Mouse (Mus musculus): ENCODE measurements around the gene Syt15.

The Syt15 gene

DNA sequence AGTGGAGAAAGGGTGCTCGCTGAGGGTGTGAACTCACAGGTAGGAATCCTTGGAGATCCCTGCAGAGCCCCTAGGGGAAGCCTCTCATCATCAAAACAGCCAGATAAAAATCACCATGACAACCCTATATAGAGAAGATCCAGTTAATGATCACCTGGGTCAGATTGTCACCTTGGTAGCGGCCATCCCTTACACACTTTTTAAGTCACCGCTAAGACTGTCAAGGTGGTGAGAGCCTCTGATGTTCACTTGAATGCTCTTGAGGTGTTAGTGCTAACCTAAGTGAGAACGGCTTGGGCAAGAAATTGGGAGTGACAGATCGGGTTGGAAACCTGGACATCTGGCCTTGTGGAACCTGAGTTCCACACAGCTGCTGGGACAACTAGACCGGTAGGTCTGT is at the start of gene Syt15:
Gene Syt15, plus strand, starts transcription at position 301 of the 400 bp plus-strand sequence.
- DNase-seq (ENCODE audit: low spot score in 2 of 2) = no peak

DNA sequence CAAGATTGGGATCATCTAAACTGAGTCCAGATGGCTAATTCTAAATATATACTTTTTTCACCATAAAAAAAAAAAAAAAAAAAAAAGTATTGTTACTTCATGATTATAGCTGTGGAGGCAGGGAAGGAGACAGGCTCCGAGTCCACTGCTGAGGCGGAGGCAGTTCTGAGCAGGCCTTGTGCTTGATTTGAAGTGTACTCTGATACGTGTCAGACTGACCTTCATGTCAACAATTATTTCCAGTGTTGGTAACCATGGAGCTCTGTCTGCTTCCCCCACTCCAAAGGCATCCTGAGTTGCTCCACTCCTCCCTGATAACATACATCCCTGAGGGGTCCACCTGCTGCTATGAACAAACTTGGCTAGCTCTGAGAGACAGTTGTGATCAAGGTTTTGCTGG is 48.3 kb upstream of the Syt15 start:
- DNase-seq (ENCODE audit: low spot score in 2 of 2) = no peak

DNA sequence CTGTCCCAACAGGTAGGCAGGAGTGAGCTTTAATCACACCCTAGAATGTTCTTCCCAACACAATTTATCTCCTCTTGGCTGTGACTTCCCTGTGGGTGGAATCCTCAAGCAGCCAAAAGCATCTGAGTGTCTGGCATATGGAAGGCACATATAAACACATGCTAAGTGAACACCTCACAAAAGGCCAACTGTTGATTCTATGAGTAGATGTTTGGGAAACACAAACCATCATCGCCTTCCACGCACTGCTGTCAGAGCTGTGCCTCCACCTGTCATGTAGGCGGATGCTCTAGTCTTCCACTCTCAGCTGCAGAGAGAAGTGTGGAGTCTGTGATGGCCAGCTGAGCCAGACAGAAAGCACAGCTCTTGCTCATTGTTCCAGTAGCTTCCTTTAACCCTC is 40.0 kb upstream of the Syt15 start:
- no peak for DNase-seq (ENCODE audit: low spot score in 2 of 2)

DNA sequence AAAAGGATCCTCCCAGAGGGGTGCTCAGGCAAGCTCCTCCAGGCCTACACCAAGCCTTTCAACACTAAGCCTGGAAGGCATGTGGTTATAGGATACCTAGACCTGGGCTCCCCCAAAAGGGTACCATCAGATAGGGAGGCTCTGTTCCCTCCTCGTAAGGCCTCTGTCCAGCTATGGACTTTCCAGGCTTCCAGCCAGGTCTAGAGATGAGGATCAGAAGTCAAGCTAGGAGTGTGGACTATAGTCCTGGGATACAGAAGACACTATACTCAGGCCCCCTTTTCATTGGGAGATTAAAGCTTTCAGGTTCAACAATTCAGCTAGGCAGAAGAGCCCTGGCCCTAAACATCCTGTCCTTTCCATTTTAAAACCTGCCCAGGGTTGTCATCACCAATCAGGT is 36.3 kb upstream of the Syt15 start:
- DNase-seq (ENCODE audit: low spot score in 2 of 2) = no peak

DNA sequence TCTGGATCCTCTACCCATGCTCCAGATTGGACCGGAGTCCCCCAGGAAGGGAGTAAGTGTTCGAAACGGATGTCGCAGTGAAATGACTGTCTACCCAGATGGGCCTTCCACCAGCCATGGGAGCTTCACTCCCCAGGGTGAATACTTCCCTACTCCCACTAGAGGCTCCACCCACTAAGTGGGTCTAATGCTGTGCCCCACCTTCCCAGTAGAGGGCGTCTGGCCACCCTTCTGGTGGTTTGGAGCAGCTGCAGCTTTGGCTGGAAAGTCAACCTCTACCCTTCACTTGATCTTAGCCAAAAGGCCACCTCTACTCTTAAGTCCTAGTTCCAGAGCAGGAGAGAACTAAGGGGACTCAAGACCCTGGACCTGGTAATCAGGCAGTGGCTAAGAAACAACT is 30.8 kb upstream of the Syt15 start:
- DNase-seq (ENCODE audit: low spot score in 2 of 2) = peak; percentile 35 to 48

DNA sequence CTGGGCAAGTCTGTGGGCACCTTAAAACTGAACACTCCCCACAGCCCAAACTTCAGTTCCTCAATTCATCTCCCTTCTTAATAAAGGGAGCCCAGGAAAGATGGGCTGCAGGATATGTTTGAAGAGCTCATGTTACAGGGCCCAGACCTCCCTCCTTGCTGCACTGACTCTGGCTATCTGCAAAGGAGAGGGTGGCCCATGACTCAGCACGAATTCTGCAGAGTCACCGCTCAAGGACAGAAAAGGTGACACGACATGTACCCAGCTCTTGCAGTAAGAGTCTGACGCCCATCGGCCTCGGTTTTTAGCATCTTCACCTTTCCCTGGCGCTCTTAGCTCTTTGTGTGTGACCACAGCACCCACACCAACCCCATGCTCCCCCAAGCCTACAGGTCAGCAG is 29.0 kb upstream of the Syt15 start:
- no peak for DNase-seq (ENCODE audit: low spot score in 2 of 2)

DNA sequence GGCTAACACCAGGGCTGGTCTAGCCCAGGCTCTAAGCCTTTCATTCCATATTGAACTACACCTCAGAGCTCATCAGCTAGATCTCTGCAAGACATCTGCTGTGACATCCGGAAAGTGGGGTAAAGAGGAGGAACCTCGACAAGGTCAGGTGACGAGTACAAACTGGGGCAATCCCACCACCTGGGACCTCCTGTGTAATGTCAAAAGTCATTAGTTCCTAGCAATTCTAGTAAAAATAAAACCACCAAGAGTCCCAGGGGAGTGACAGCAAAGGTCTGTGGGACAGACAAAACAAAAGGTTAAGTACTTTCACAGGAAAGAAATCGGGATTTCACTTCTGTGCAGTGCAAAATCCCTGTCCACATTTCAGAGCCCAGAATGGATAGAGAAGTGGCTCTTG is 25.5 kb upstream of the Syt15 start:
- no peak for DNase-seq (ENCODE audit: low spot score in 2 of 2)

DNA sequence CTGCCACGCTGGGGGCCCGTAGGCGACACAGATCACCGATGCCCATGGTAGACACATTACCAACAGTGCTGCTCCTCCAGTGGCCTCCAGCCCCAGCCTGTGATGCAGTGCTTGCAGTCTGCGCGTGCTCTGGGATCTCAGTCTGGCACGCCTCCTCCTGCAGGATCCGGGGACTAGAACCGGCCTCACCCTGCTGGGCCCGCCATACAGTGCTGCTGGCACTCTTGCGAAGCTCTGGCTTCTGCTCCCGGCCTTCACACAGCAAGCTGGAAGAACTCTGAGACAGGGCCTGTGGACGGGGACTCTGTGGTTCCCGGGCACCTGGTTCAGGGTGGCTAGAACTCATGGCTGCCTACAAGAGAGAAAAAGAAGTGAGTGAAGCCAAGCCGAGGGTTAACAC is 23.9 kb upstream of the Syt15 start:
- DNase-seq (ENCODE audit: low spot score in 2 of 2) = no peak

DNA sequence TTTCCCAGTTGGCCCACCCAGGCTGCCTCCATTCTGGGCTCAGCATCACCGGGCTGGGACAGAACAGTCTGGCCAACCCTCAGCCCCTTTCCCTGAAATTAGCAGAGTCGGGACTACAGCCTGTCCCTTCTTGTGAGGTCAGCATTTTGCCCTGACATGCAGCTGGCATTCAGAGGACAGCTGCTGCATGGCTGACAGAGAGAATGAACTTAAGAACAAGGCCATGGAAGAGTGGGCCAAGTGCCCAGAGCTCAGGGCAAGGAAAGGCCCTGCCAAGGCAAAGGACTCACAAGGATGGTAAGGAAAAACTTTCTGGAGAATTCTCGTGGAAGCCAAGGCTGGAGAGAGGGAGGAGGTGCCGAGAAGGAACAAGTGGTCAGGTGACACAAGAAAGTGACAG is 22.7 kb upstream of the Syt15 start:
- no peak for DNase-seq (ENCODE audit: low spot score in 2 of 2)

DNA sequence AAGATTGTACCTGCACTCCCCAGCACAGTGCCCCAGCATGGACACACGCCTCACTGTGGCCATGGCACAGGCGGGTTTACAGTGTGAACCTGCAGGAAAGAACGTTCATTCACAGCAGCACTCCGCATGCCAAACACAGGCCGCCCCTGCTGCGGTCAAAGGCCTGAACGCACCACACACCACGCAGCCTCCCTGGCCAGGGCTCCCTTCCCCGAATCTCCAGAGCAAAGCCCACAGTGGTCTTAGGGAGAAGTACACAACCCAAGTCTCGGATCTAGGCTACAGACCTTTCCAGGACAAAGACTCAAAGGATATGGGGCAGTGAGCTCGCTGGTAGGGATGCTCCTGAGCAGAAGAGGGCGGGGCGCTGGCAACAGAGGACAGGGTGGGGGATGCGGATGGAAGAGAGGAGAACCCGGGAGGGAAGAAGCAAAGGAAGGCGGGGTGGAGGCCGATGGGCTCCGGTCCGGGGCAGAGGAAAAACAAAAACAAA is 18.6 kb upstream of the Syt15 start:
- peak; percentile 15 to 29 for DNase-seq (ENCODE audit: low spot score in 2 of 2)

DNA sequence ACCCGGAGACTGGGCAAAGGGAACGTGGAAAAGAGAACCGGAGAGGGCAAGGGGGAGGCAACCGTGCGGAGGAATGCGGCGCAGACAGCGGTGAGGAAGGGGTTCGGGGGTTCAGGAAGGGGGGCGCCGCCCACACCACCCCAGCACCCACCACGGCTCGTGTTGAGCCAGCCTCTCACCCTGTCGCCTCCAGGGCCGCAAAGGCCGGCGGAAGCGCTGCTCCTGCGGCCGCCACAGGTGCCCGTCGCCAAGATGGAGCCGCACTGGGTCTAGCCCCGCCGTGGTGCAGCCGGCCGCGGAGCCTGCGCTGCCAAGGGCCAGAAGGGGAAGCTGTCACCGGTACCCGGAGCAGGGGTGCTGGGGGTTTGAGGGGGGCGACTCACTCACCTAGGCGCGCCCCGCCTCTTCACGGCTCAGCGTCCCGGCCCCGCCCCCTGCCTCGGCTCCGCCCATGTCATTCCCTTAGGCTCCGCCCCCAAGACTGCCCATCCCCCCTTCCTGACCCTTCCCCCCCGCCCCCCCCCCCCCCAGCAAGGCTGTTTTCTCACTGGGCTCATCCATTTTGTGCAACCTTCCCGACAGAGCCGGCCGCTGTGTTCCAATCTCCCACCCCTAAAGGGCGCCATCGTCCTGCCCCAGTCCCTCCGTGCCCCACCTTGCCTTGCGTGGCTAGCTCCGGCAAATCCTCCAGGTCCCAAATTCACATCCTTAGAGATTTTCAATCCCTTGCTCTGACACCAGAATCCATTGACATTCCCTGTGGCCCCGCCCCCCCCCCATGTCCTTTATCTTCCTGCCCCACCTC is 18.0 kb upstream of the Syt15 start, which contains the start of gene Gprin2:
Gene Gprin2, minus strand, starts transcription at position 423 of the 805 bp plus-strand sequence.
- peak in 1 of 2 experiments; percentile 16 for DNase-seq (ENCODE audit: low spot score in 2 of 2)

DNA sequence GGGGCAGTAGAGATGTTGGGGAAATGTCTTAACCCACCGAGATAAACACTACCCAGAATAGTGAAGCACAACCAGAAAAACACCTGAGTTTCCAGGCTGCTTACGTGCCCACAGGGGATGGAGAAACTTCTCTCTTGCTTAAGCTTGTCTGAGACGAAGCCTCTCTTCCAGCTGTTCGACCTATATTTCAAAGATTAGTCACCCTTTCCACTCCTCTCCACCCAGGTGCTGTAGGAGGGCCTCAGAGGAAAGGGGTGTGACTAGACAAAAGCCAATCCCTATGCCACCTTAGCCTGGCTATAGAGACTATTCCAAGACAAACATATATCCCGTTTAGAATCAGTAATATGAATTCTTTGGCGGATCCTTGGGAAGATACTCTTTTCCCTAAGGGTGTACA is 11.4 kb upstream of the Syt15 start:
- no peak for DNase-seq (ENCODE audit: low spot score in 2 of 2)

DNA sequence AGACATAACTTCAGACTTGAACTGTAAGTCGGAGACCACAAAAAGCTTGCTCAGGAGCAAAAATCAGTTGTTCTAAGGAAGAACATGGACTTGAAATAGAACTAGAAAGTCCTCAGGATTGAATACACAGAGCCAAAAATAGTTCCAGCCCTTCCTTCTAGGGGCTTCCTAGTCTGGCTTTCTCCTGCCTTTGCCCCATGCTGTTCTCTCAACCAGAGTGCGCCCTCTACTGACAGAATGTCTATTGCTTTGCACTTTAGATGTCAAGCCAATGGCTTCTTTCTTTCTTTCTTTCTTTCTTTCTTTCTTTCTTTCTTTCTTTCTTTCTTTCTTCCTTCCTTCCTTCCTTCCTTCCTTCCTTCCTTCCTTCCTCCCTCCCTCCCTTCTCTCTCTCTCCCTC is 10.7 kb upstream of the Syt15 start:
- no peak for DNase-seq (ENCODE audit: low spot score in 2 of 2)

DNA sequence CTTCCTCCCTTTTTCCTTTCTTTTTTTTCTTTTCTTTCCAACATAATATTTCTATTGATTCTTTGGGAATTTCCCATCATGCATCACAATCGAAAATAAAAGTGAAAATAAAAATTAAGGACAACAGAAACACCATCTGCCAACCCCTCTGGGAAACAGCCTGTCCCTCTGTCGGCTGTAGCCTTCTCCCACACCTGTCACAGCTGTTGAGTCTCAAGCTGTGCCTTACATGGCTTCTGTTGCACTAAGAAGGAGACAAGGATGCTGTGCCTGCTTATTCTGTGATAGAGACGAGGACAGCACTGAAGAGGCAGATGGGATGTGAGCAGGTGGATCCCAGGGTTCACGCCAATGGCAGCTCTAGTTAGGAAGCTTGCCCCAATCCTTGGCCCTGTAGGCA is 10.3 kb upstream of the Syt15 start:
- DNase-seq (ENCODE audit: low spot score in 2 of 2) = no peak

DNA sequence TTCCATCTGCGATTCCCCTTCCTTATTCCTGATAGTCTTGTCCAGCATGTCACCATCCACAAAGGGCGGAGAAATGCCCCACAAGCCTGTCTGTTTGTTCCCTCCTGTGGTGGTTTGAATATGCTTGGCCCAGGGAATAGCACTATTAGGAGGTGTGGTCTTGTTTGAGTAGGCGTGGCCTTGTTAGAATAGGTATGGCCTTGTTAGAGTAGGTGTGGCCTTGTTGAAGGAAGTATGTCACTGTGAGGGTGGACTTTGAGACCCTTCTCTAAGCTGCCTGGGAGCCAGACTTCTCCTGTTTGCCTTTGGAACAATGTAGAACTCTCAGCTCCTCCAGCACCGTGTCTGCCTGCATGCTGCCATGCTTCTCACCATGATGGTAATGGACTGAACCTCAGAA is 9.5 kb upstream of the Syt15 start:
- no peak for DNase-seq (ENCODE audit: low spot score in 2 of 2)

DNA sequence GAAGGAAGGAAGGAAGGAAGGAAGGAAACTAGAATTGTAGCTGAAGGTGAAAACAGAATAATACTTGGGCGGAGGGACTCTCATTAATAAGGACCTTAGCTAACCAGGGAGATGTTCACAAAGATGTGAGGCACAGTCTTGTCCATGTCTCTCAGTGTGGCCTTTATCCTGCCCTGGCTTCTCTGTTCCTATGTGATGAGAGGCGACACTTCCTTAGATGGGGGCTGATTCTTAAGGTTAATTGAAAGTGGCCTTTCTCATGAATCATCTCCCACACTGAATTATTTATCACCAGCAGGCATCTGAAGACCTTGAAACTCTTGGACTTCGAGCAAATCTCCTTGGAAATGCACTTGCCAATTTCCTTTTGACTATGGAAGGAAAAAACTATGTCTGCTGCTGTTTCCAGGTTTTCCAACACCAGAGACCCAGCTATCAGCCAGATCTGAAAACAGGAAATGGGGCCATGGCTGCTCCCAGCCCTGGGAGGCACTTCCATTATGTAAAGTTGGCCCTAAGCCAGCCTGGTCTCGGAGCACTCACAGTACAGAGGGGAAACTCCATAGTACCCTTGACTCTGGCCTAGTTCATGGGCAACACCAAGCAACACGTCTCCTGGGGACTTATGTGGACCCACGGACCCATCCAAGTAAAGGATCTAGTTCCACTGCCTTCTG is 3.8 kb upstream of the Syt15 start:
- no peak for DNase-seq (ENCODE audit: low spot score in 2 of 2)

DNA sequence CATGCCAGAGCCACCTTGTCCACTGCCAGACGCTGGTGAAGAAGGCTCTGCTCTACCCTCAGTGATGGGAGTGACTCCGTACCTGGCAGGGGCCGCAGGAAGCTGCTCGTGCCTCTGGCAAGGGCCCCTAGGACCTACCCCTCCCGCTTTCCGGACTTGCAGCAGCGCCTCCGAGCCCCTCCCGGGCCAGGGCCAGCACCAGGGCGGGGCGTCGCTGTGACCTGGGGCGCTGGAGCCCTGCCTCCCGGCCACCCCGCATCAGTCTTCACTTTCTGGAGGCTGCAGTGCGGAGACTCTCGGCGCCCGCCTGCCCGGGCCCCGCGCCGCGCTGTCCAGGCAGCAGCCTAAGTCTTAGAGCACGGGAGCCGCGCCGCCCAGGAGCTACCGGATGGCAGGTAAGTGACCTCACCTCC is 397 bp downstream of the Syt15 start:
- DNase-seq (ENCODE audit: low spot score in 2 of 2) = no peak

DNA sequence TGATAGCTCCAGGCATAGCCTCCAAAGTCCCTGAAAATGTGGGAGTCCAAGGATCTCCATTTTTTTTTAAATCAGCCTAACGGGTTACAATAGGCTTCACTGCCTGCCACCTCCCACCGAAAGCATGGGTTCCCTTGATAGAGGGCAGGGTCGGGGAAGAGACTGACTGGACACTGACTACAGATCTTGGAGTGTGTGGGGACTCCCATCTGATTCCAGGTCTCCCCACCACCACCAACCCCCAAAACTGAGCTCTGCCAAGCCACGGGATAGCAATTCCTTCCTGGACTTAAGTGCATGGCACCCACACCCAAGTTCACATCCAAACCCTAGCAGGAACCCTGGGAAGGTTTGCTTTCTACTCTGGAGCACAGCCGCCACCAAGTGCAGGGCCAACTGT is 1.0 kb downstream of the Syt15 start:
- DNase-seq (ENCODE audit: low spot score in 2 of 2) = no peak

DNA sequence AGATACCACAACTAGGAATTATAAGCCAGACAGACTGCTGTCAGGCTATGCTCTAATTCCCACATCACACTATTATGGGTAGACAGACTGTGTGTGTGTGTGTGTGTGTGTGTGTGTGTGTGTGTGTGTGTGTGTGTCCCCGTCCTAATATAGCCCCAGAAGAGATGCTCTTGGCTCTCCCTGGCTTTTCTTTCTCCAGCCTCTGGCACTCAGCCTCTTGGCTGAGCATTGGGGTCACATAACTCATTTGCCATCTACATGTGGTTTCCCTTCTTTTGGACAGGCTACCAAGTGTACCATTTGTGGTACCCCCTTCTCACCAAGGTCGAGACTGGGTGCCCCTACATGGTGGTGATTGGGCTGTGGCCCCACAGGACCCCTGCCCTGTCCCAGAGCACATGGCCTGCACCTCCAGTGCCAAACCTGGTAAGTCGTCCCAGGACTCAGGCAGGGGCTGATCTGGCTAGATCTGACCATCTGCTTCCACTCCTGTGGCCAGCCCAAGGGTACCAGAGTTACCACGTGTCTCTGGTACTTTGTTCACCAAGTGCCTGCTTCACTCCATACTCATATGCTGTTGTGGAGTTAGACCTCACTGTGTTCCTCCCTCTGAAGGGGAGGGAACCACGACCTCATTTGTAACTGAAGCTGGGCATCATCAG is 2.2 kb downstream of the Syt15 start:
- no peak for DNase-seq (ENCODE audit: low spot score in 2 of 2)

DNA sequence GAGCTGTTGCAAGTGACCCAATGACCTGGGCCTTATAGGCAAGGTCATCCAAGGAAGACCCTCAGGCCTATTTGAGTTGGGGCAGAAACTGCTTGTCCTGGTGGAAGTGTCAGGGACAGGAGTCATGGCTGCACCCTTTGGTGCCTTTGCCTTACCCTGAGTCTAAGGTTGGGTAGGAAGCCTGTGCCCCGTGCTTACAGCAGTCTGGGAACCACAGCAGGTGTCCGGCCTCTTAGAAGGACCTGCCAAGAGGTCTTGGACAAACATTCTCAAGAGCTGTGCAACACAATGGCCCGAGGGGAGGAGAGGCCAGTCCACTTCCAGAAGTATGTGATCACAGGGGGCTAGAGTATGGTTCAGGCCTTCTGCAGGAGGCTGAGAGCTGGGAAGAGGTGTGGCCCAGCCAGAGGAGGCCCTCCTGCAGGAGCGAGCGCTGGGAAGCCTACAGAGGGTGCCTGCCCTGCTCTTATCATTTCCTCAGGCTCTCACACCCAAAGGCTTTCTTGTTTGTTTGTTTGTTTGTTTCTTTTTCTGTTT is 4.0 kb downstream of the Syt15 start:
- no peak for DNase-seq (ENCODE audit: low spot score in 2 of 2)

DNA sequence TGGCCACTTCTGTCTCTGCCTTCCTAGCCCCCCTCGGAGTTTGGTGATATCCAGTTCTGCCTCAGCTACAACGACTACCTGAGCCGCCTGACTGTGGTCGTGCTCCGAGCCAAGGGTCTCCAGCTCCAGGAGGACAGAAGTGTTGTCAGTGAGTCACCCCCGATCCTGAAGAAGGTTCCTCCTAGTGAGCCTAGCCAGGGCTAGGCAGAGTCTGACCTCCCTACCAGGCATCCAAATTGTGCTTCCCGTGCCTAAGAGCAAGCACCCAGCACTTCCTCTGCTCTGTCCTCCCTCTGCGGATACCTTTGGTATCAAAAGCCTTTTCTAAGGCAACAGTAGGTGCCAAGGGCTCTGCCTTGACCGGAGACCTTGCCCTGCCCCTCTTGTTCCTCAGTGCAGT is 6.6 kb downstream of the Syt15 start:
- DNase-seq (ENCODE audit: low spot score in 2 of 2) = no peak

DNA sequence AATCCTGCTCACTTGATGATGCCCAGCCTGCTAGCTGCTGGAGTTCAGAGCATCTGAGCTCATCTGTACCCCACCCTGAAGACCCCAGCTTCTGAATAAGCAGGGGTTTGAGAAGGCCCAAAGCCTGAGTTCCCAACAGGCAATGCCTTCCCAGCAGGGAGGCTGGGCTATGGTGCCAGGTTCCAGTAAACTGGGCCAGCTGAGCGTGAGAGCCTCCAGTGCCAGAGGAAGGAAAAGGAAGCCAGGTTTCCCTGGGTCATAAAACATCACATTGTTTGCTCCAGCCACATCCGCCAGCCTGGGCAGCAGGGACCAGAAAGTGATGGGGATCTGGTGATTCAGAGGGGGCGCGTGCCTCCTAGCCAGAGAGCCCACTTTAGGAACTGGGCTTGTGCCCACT is 7.2 kb downstream of the Syt15 start:
- no peak for DNase-seq (ENCODE audit: low spot score in 2 of 2)

Data from urinary bladder, postnatal 36 days (tissue).